Mouse (Mus musculus) lung, postnatal 36 days (tissue): Measurements from ENCODE around the gene Lrrn1.

Source experiments
- DNase-seq: peaks from one replicate; pipeline ENCODE4 v3.0.0; 2022; ENCODE audit warnings: mixed read lengths

The Lrrn1 gene

DNA sequence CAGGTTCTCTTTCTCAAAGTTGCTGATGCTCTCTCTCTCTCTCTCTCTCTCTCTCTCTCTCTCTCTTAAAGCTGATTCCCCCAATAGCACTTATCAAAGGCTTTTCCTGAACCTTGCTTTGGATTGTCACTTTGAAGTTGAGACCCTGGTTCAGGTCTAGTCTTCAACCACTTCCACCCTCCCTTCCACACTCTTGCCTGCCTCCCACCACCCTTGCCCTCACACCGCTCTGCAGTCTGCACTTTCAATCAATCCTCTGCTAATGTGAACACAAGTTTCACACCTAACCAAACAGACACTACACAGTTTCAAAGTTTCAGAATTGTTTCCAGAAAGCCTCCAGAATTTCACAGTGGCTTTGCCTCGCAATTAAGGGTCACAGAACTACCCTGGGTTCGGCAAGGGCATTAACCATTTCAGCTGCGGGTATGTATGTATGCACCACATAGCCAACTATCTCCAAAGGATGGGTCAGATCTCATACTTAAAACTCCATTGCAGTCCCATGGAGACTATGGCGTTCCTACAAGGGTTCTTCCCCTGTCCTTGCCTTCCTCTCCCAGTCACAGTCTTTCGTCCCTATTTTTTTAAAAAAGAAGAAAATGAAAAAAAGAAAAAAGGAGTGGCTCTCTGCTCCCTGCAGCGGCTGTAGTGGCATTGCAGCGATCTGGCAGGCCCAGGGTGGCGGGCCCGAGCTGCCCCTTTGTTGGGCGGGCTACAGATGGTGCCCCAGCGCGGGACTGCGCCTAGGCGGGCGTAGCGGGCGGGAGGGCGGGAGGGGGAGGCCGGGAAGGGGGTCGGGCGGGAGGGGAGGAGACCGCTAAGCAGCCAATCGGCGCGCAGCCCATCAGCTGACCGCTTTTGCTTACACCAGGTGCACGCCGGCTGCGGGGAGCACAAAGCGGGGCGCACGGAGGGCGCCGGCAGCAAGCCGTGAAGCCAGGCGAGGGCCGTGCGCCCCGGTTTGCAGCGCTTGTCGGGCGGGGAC, at the start of gene Lrrn1:
TSS of gene Lrrn1 (plus strand) at position 892 of the 988 bp plus-strand sequence.
- no peak for DNase-seq

GRCm38 (mm10) chr6:107494491-107494890, 35.1 kb upstream of the Lrrn1 start:
- no peak for DNase-seq

DNA sequence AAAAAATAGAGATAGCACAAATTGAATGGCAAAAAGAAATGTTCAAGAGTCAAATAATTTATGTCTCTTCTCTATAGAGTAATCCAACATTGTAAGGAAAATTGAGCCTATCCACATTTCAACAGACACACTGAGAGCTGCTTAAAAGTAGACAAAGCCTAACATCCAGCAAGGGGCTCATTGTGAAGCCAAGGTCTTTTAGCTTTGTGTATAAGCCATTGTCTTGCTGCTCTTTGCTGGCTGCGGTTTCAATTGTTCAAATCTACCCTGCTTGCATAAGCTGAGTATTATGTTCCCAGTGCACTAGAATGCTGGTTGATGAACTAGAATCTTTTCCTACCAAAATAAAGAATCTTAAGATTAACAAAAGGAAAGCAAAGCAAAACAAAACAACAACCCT, 33.7 kb upstream of the Lrrn1 start:
- no peak for DNase-seq

DNA sequence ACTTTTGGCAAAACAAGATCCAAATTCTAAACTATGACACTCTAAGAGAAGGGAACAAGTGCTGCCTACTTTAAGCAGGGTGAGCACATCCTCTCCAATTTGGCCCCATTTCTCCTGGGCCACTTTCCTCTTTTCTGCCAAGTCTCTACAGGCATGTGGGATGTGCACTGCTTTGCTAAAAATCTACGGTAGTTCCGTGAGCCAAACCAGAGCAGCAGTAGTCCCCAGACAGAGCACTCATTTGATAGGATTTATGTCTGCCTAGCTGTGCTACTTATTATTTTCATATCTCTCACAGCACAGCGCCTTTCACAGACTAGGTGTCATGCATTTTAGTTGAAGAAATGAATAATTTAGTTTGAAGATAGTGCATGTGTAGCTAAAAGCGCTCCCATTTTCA, 15.9 kb upstream of the Lrrn1 start:
- DNase-seq: no peak

DNA sequence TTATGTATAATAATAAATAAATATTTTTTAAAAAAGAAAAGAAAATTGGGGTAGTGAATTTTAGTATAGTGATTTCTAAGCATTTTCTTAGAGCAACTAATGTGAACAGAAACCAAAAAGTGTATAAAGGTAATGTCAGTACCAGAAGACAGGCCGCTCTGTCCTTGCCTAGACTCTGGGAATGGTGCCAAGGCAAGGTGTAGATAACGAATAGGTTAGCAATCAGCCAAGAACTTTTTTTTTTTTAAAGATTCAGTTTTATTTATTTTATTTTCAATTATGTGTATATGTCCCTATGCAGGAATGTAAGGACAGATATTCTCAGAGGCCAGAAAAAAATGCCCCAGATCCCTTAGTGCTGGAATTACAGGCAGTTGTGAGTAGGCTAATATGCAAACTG, 5.6 kb upstream of the Lrrn1 start:
- no peak for DNase-seq

GRCm38 (mm10) chr6:107529911-107530431, 403 bp downstream of the Lrrn1 start:
- no peak for DNase-seq

DNA sequence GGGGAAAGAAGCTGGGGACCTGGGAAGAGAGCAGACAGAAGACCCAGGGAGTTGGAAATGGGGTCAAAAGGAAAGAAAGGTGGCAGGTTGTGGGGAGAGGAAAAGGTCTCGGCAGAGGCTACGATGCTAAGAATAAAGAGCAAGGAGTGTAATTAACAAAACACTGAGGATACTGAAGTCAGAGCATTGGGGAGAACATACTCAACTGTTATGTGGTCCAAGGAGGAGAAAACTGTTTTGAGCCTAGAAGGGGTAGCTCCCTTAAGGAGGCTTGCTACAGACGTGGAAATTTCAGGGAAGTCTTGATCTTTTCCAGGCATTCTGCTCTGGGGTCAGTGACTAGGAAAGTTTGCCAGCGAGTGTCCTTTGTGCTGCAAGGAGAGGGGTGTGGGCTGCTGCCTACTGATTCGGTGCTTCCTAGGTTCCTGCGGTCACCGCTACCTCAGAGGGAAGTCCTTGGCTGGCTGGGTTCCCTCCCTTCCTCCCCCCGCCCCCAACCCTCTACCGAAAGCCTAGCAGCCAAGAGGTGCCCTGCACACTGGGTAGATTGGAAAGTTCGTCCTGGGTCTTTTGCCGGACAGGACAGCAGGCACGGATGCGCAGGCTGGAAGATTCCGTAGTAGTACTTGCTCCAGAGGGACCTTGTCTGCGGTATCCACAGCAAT, 1.2 kb downstream of the Lrrn1 start:
- no peak for DNase-seq

DNA sequence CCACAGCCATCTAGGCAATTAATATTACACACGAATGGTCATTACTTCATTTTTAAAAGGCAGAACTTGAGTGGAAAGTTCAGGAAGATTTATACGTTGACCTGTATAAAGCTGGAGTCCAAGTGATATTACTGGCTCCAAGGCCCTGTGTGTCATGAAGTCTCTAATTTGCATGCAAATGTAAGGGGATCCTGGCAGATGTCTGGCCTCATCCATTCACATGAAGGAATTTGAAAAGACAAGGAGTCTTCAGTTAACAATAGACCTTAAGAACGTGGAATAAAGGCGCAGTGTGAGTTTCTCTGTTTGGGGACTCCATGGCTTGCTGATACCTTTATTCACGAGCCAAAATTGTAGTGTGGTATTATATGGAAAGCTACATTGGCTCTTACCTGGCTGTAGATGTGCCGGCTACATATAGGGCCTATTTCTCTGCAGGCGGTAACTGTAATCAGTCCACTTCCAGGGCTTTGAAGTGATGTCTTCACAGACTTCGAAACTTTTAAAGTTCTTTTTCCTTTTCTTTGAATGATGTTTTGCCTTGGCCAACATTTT, 2.0 kb downstream of the Lrrn1 start:
- DNase-seq: no peak

DNA sequence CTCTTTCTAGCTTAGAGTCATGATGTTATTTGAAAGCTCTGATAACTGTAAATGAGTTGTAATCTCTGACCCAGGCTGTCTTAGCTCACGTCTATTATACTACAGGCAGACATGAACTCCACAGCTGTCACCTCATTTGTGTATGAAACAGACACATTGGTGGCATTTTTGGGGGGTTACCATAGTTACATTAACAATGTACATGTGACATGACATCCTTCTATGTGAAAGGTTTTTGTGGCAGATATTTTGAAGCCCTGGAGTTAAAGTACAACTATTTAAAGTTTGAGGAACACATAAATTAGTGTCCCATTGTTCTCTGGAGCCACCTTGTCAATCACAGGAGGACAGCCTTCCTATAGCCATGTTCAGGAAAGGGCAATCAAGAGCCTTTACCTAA, 5.0 kb downstream of the Lrrn1 start:
- no peak for DNase-seq

GRCm38 (mm10) chr6:107536631-107537030, 7.1 kb downstream of the Lrrn1 start:
- no peak for DNase-seq

GRCm38 (mm10) chr6:107541222-107541621, 11.7 kb downstream of the Lrrn1 start:
- no peak for DNase-seq

GRCm38 (mm10) chr6:107541918-107542317, 12.3 kb downstream of the Lrrn1 start:
- DNase-seq: no peak

DNA sequence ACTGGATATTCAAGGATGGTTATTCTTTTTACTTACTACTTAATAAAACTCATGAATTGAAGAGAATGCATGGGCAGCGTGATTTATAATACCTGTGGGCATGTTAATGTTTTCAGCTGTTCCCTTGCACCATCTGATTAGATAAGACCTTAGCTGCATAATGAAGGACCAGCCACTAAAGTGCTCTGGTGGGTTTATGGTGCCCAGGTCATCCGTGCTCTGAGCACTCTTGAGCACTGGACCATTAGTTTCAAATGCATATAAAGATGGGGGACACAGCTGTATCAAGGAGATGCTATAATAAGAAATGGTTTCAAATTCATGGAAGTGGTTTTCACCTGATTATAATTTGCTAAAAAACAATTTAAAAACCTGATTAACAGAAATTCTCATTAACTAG, 16.7 kb downstream of the Lrrn1 start:
- DNase-seq: no peak

- no peak for DNase-seq
Observed at GRCm38 (mm10) chr6:107552511-107552910, 22.9 kb downstream of the Lrrn1 start.

GRCm38 (mm10) chr6:107555364-107555763, 25.8 kb downstream of the Lrrn1 start:
- no peak for DNase-seq

DNA sequence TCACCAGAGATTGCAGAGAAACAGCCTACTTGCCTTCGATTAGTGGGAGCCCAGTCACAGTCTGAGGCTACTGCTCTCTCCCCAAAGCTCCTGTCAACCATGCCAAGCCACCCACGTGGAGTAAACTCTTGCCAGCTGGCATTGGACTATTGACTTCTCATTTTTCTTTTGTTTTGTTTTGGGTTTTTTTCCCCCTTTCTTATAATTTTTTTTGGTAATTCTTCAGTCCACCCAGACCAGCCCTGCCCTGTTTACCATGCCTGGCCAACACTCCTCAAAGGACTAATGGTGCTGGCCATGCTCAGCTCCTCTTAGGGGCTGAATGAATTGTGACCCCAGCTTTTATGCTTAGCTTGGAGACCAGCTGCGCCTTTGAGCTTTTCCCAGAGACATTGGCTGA, 27.4 kb downstream of the Lrrn1 start:
- DNase-seq: no peak

DNA sequence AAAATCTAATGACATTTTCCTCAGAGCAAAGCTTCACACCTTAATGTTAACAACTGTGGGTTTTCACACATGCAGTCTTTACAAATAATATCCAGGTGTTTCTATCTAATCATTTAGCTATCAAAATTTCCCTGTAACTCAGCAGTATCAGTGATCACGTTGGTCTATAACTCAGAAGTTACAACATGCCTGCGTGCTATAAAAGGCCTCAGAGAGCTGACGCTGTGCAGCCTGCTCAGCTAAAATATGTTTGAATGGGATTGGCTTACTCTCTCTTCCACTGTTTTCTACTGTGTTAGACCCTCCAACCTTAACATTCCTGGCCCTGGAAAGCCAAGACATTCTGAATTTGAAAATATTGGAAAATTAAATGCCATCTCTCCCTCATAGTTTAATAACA, 28.2 kb downstream of the Lrrn1 start:
- DNase-seq: no peak

- no peak for DNase-seq
Observed at GRCm38 (mm10) chr6:107562255-107562654, 32.7 kb downstream of the Lrrn1 start.

GRCm38 (mm10) chr6:107566944-107567634, 37.5 kb downstream of the Lrrn1 start:
- peak; percentile 26 for DNase-seq

DNA sequence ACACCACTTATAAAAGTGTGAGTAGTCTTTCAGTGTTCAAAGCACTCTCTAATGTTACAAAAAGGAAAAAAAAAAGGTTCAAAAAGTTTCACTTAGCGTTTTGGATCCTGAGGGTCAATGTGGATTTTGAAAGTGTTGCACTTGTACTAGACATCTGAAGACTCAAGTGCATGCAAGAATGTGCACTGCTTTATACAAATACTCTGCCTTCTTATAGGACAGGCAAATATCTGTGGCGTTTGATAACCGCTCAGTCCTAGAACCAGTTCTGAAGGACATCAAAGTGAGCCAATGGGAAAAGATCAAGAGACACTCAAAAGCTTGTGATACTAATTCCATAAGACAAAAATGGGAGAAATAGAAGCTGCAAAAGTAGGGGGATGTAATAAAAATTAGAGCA, 45.0 kb downstream of the Lrrn1 start:
- DNase-seq: no peak

GRCm38 (mm10) chr6:107575405-107575804, 45.8 kb downstream of the Lrrn1 start:
- no peak for DNase-seq

DNA sequence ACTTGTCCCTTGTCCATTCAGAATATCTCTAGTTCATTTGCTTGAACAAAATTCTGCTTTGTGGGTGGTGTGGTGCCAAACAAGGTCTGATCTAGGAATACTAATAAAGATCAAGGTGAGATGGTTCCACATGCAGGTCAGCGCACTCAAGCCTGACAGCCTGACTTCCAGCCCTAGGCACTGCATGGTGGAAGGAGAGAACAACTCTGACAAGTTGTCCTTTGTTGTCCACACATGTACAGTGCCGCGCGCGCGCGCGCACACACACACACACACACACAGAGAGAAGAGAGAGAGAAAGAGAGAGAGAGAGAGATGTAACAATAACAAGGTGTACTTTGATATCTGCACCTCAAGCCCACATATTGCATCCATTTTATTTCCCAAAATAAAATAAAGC, 47.7 kb downstream of the Lrrn1 start:
- DNase-seq: no peak
